Mouse (Mus musculus) heart, embryonic 14.5 days (tissue): ENCODE measurements around the gene Rnd1. TPM values are rescaled to one million over a fixed set of nuclear protein-coding genes. Genes with fewer than 3 reads are reported as not detected.

Experiments used
- polyA plus RNA-seq: library from polyadenylated mRNA; unstranded; fragments of >200 nt; fragmentation: Nextera tagmentation; extraction: Ambion mirVana; gene quantifications from 2 replicates; pipeline ENCODE4 v1.2.1, GENCODE M21; 2014

The Rnd1 gene
- polyA plus RNA-seq, 1 experiment from 2014 or later = 1.3 TPM

Other genes starting within 250 kb of the Rnd1 start
- not detected in 2 replicates for gene Olfr282, start 246.2 kb downstream of the Rnd1 start, polyA plus RNA-seq
- gene Olfr281, start 224.9 kb downstream of the Rnd1 start, polyA plus RNA-seq = not detected in 2 replicates
- gene OR5BS1P, start 207.6 kb downstream of the Rnd1 start, polyA plus RNA-seq = not detected in 2 replicates
- 0.27 TPM in 1 of 2 replicates, not detected in the other for gene Lalba, start 194.7 kb downstream of the Rnd1 start, polyA plus RNA-seq
- gene Olfr279, start 185.1 kb downstream of the Rnd1 start, polyA plus RNA-seq = not detected in 2 replicates
- 69.0 and 74.1 TPM in 2 replicates for gene Kansl2, start 143.2 kb downstream of the Rnd1 start, polyA plus RNA-seq
- gene Ccnt1, start 106.5 kb downstream of the Rnd1 start, polyA plus RNA-seq = 34.0 and 39.2 TPM in 2 replicates
- gene 4930415O20Rik, start 106.5 kb downstream of the Rnd1 start, polyA plus RNA-seq = 0.53 and 0.66 TPM in 2 replicates
- gene Adcy6, start 67.4 kb downstream of the Rnd1 start, polyA plus RNA-seq = 35.2 and 43.7 TPM in 2 replicates
- gene Cacnb3, start 46.6 kb downstream of the Rnd1 start, polyA plus RNA-seq = 6.1 and 6.6 TPM in 2 replicates
- gene Ddx23, start 14.6 kb downstream of the Rnd1 start, polyA plus RNA-seq = 16.9 and 18.2 TPM in 2 replicates
- 0.42 and 0.89 TPM in 2 replicates for gene Ccdc65, start 30.7 kb upstream of the Rnd1 start, polyA plus RNA-seq
- 21.5 and 23.4 TPM in 2 replicates for gene Fkbp11, start 50.7 kb upstream of the Rnd1 start, polyA plus RNA-seq
- 26.7 and 31.9 TPM in 2 replicates for gene Arf3, start 85.8 kb upstream of the Rnd1 start, polyA plus RNA-seq
- gene Wnt10b, start 100.7 kb upstream of the Rnd1 start, polyA plus RNA-seq = not detected in 2 replicates
- gene Wnt1, start 112.4 kb upstream of the Rnd1 start, polyA plus RNA-seq = not detected in 2 replicates
- gene Ddn, start 132.0 kb upstream of the Rnd1 start, polyA plus RNA-seq = 0.22 and 0.51 TPM in 2 replicates
- gene Prkag1, start 154.1 kb upstream of the Rnd1 start, polyA plus RNA-seq = 82.0 and 85.5 TPM in 2 replicates
- 12.7 and 13.0 TPM in 2 replicates for gene Kmt2d, start 193.7 kb upstream of the Rnd1 start, polyA plus RNA-seq
- 4.0 and 4.9 TPM in 2 replicates for gene Rhebl1, start 217.1 kb upstream of the Rnd1 start, polyA plus RNA-seq
- 0.93 and 1.1 TPM in 2 replicates for gene Dhh, start 221.1 kb upstream of the Rnd1 start, polyA plus RNA-seq
- gene Lmbr1l, start 240.8 kb upstream of the Rnd1 start, polyA plus RNA-seq = 3.5 and 5.7 TPM in 2 replicates